ENCODE assay signal across 9 mouse cellular contexts in the genomic region with DNA sequence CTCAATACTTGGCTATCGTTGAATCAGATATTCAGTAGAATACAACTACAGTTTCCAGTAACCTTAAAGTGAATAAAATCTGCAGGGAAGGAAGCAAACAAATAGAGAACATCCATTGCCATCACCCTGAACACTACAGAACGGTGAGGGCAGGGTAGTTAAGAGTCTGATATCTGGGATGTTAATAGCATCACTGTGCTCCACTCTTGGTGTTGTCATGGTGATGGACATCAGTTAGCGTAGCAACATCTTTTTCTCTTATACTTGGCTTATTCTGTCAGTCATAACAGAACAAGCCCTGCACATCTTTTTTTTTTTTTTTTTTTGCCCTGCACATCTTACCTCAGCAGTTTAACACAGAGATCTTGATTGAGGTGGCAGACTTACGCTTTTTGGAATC.
"Had no signal": no experiment of that assay in that cellular context is flagged by ENCODE, and none has a peak within 500 bp of the region (broad histone marks: within the 10 kb centered on the region; RNA-seq: fewer than 3 reads in every experiment).

No protein-coding gene starts in this region.

- H3K36me3 ChIP-seq: limb, embryonic 13.5 days had no signal

- DNase-seq: kidney, adult 8-10 months; kidney, postnatal 25 days; left cerebral cortex, postnatal 4 days; lung, adult 18-20 months; right cerebral cortex, adult 18-20 months; right cerebral cortex, postnatal 25 days had no signal

- H3K9ac ChIP-seq: limb, embryonic 13.5 days; liver, embryonic 14.5 days had no signal

- H3K4me1 ChIP-seq: limb, embryonic 13.5 days had no signal

- H3K4me3 ChIP-seq: limb, embryonic 13.5 days had no signal

- H3K27ac ChIP-seq: limb, embryonic 13.5 days; liver, embryonic 14.5 days; stomach, postnatal 0 days had no signal

- H3K4me2 ChIP-seq: limb, embryonic 13.5 days had no signal

- H3K9me3 ChIP-seq: limb, embryonic 13.5 days had no signal
